Mouse (Mus musculus) hematopoietic multipotent progenitor cell, adult 10-12 weeks (in vitro differentiated cells): Measurements from ENCODE around the gene Gzmk. TPM values are rescaled to one million over a fixed set of nuclear protein-coding genes. Genes with fewer than 3 reads are reported as not detected.

Experiments used
- polyA plus RNA-seq: library from polyadenylated mRNA; stranded (reverse); fragments of >175 nt; gene quantifications from 2 replicates; pipeline ENCODE4 v1.2.3, GENCODE M21; 2012; ENCODE audit warnings: low replicate concordance

Gene Gzmk
- polyA plus RNA-seq: 0.31 and 0.65 TPM in 2 replicates

GRCm38 (mm10) chr13:113225811-113226210, at the start of gene Gzmk:
Gene Gzmk, minus strand, starts transcription at chr13:113225908.

GRCm38 (mm10) chr13:113209624-113210023, 16.1 kb downstream of the Gzmk start, which contains the start of gene Esm1:
Gene Esm1, plus strand, starts transcription at chr13:113209659.

Other genes starting within 250 kb of the Gzmk start
- gene Ccno, start 238.1 kb downstream of the Gzmk start, polyA plus RNA-seq: 1.00 and 4.2 TPM in 2 replicates
- not detected in 2 replicates for gene Mcidas, start 232.1 kb downstream of the Gzmk start, polyA plus RNA-seq
- 0.21 and 0.22 TPM in 2 replicates for gene Cdc20b, start 190.8 kb downstream of the Gzmk start, polyA plus RNA-seq
- not detected in 2 replicates for gene Gpx8, start 179.5 kb downstream of the Gzmk start, polyA plus RNA-seq
- gene Gzma, start 124.9 kb downstream of the Gzmk start, polyA plus RNA-seq: 4.5 and 38.8 TPM in 2 replicates
- gene Esm1, start 16.2 kb downstream of the Gzmk start, polyA plus RNA-seq: 0.24 and 0.85 TPM in 2 replicates
- not detected in 2 replicates for gene BC067074, start 67.3 kb upstream of the Gzmk start, polyA plus RNA-seq